Mouse (Mus musculus): ENCODE measurements around the gene Gm9513. TPM values are rescaled to one million over a fixed set of nuclear protein-coding genes. Genes with fewer than 3 reads are reported as not detected.

The Gm9513 gene
- not detected in 2 replicates for polyA plus RNA-seq (2012; rRNA removed)

- WGBS, result 57% methylated on average over 3 of the region's 3 CpGs
- Histone ChIP-seq H3K27ac (ENCODE audit: insufficient read depth, low read length) (no peak within 1 kb of the TSS), H3K27me3 (ENCODE audit: control insufficient read depth, insufficient read depth, low read length) (no peaks in the 10 kb centered on the region), H3K4me3 (ENCODE audit: extremely low read depth, insufficient read depth, insufficient read length) (no peak within 1 kb of the TSS), H3K4me1 (ENCODE audit: control insufficient read depth, insufficient read depth, insufficient read length) (no peaks in the 10 kb centered on the region), H3K36me3 (ENCODE audit: control insufficient read depth, insufficient read depth, low read length) (no peaks in the 10 kb centered on the region)
- TF ChIP-seq POLR2A (IDR thresholded peaks at IDR 0.05; ENCODE audit: low read depth, low read length) (no peak), CTCF (IDR thresholded peaks at IDR 0.05; ENCODE audit: extremely low read depth, insufficient read depth, insufficient read length, insufficient replicate concordance) (no peak)
- no peak for DNase-seq (ENCODE audit: low read depth in 1 of 2, low spot score in 2 of 2)
Measured at GRCm38 (mm10) chr9:36475338-36475737, at the start of gene Gm9513. TSS of gene Gm9513 (plus strand) at chr9:36475638.

GRCm38 (mm10) chr9:36431584-36431983 is 43.9 kb upstream of the Gm9513 start, which contains the start of gene Gm7257:
TSS of gene Gm7257 (plus strand) at chr9:36431884.
- WGBS, result 76% methylated on average over 4 of the region's 4 CpGs
- H3K4me1 ChIP-seq (ENCODE audit: control insufficient read depth, insufficient read depth, insufficient read length), result no peaks in the 10 kb centered on the region
- H3K36me3 ChIP-seq (ENCODE audit: control insufficient read depth, insufficient read depth, low read length), result no peaks in the 10 kb centered on the region
- DNase-seq (ENCODE audit: low read depth in 1 of 2, low spot score in 2 of 2), result no peak
- H3K4me3 ChIP-seq (ENCODE audit: extremely low read depth, insufficient read depth, insufficient read length), result no peak within 1 kb of the TSS
- TF ChIP-seq CTCF (IDR thresholded peaks at IDR 0.05; ENCODE audit: extremely low read depth, insufficient read depth, insufficient read length, insufficient replicate concordance) (no peak), POLR2A (IDR thresholded peaks at IDR 0.05; ENCODE audit: low read depth, low read length) (no peak)
- H3K27me3 ChIP-seq (ENCODE audit: control insufficient read depth, insufficient read depth, low read length), result no peaks in the 10 kb centered on the region
- H3K27ac ChIP-seq (ENCODE audit: insufficient read depth, low read length), result no peak within 1 kb of the TSS

DNA sequence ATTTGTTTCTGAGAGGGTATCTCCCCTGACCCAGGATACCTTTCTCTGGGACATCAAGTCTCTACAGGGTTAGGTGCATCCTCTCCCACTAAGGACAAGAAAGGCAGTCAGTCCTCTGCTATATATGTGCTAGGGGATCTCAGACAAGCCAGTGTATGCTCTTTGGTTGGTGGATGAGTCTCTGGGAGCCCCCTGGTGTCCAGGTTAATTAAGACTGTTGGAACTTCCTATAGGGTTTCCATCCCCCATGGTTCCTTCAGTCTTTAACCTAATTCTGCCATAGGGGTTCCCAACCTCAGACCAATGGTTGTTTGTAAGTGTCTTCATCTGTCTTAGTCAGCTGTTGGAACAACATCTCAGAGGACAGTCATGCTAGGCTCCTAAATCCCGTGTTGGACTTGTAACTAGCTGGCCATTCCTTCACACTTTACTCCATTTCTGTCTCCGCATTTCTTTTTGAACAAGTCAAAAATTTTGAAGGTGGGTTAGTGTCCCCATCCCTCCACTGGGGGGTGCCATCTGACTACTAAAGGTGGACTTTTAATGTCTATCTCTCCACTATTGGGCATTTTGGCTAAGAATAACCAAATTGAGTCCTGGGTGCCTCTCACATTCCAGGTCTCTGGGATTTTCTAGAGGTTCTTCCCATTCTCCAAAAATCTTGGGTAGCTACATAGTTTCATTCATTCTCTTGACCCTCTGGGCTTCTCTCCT is 40.2 kb upstream of the Gm9513 start:
- Histone ChIP-seq H3K27me3 (ENCODE audit: control insufficient read depth, insufficient read depth, low read length) (no peaks in the 10 kb centered on the region), H3K4me1 (ENCODE audit: control insufficient read depth, insufficient read depth, insufficient read length) (no peaks in the 10 kb centered on the region), H3K4me3 (ENCODE audit: extremely low read depth, insufficient read depth, insufficient read length) (no peak overlapping the region), H3K36me3 (ENCODE audit: control insufficient read depth, insufficient read depth, low read length) (no peaks in the 10 kb centered on the region), H3K27ac (ENCODE audit: insufficient read depth, low read length) (no peak overlapping the region)
- TF ChIP-seq POLR2A (IDR thresholded peaks at IDR 0.05; ENCODE audit: low read depth, low read length), result no peak
- TF ChIP-seq CTCF (IDR thresholded peaks at IDR 0.05; ENCODE audit: extremely low read depth, insufficient read depth, insufficient read length, insufficient replicate concordance), result no peak
- 28% methylated on average over 2 of the region's 2 CpGs for WGBS
- no peak for DNase-seq (ENCODE audit: low read depth in 1 of 2, low spot score in 2 of 2)

GRCm38 (mm10) chr9:36494501-36495220 is 19.2 kb downstream of the Gm9513 start:
- H3K4me3 ChIP-seq (ENCODE audit: extremely low read depth, insufficient read depth, insufficient read length), result no peak overlapping the region
- H3K36me3 ChIP-seq (ENCODE audit: control insufficient read depth, insufficient read depth, low read length), result no peaks in the 10 kb centered on the region
- no peak overlapping the region for H3K27ac ChIP-seq (ENCODE audit: insufficient read depth, low read length)
- DNase-seq (ENCODE audit: low read depth in 1 of 2, low spot score in 2 of 2), result no peak
- H3K4me1 ChIP-seq (ENCODE audit: control insufficient read depth, insufficient read depth, insufficient read length), result no peaks in the 10 kb centered on the region
- TF ChIP-seq POLR2A (IDR thresholded peaks at IDR 0.05; ENCODE audit: low read depth, low read length) (no peak), CTCF (IDR thresholded peaks at IDR 0.05; ENCODE audit: extremely low read depth, insufficient read depth, insufficient read length, insufficient replicate concordance) (no peak)
- H3K27me3 ChIP-seq (ENCODE audit: control insufficient read depth, insufficient read depth, low read length), result no peaks in the 10 kb centered on the region
- WGBS, result 89% methylated on average over 4 of the region's 4 CpGs

DNA sequence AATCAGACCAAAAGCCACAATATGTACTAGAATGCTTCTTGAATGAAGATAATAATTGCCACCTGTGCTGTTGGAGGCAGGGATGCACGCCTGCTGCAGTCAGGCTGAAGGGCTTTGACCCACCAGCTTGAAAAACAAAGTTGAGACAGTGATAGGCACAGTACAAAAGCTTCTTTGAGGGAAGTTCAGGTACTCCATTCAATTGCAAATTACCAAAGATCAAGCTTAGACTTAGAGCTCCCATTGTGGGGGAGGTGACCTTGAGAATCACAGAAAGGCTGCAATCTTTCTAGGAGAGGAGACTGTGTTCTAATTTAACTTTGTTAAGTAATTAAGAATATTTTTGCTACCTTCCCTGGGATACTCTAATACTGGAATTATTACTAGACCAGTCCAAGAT is 20.4 kb downstream of the Gm9513 start:
- 56% methylated on average over 1 of the region's 1 CpGs for WGBS
- H3K4me1 ChIP-seq (ENCODE audit: control insufficient read depth, insufficient read depth, insufficient read length), result no peaks in the 10 kb centered on the region
- no peak for TF ChIP-seq POLR2A (IDR thresholded peaks at IDR 0.05; ENCODE audit: low read depth, low read length)
- TF ChIP-seq CTCF (IDR thresholded peaks at IDR 0.05; ENCODE audit: extremely low read depth, insufficient read depth, insufficient read length, insufficient replicate concordance), result no peak
- H3K4me3 ChIP-seq (ENCODE audit: extremely low read depth, insufficient read depth, insufficient read length), result no peak overlapping the region
- H3K36me3 ChIP-seq (ENCODE audit: control insufficient read depth, insufficient read depth, low read length), result no peaks in the 10 kb centered on the region
- no peaks in the 10 kb centered on the region for H3K27me3 ChIP-seq (ENCODE audit: control insufficient read depth, insufficient read depth, low read length)
- H3K27ac ChIP-seq (ENCODE audit: insufficient read depth, low read length), result no peak overlapping the region
- DNase-seq (ENCODE audit: low read depth in 1 of 2, low spot score in 2 of 2), result no peak

- WGBS, result 79% methylated on average over 5 of the region's 5 CpGs
- H3K4me1 ChIP-seq (ENCODE audit: control insufficient read depth, insufficient read depth, insufficient read length), result no peaks in the 10 kb centered on the region
- no peaks in the 10 kb centered on the region for H3K36me3 ChIP-seq (ENCODE audit: control insufficient read depth, insufficient read depth, low read length)
- no peak overlapping the region for H3K27ac ChIP-seq (ENCODE audit: insufficient read depth, low read length)
- no peak for DNase-seq (ENCODE audit: low read depth in 1 of 2, low spot score in 2 of 2)
- TF ChIP-seq CTCF (IDR thresholded peaks at IDR 0.05; ENCODE audit: extremely low read depth, insufficient read depth, insufficient read length, insufficient replicate concordance) (no peak), POLR2A (IDR thresholded peaks at IDR 0.05; ENCODE audit: low read depth, low read length) (no peak)
- no peaks in the 10 kb centered on the region for H3K27me3 ChIP-seq (ENCODE audit: control insufficient read depth, insufficient read depth, low read length)
- no peak overlapping the region for H3K4me3 ChIP-seq (ENCODE audit: extremely low read depth, insufficient read depth, insufficient read length)
Measured at GRCm38 (mm10) chr9:36504211-36504610, 28.8 kb downstream of the Gm9513 start.

Other genes with a start within 250 kb of the Gm9513 start
- not detected in 2 replicates for gene Gm7257, start 43.8 kb upstream of the Gm9513 start, polyA plus RNA-seq (2012; rRNA removed)
- not detected in 2 replicates for gene Gm5615, start 66.3 kb downstream of the Gm9513 start, polyA plus RNA-seq (2012; rRNA removed)
- not detected in 2 replicates for gene Gm17689, start 107.0 kb downstream of the Gm9513 start, polyA plus RNA-seq (2012; rRNA removed)
- not detected in 2 replicates for gene A630095E13Rik, start 167.7 kb downstream of the Gm9513 start, polyA plus RNA-seq (2012; rRNA removed)
- gene Acrv1, start 217.6 kb downstream of the Gm9513 start, polyA plus RNA-seq (2012; rRNA removed), result not detected in 2 replicates

Measured in spleen, adult 2 months (tissue).